Mouse (Mus musculus) C2C12 (cell line): ENCODE data around the gene Acsm5. TPM values are rescaled to one million over a fixed set of nuclear protein-coding genes. Genes with fewer than 3 reads are reported as not detected.

Source experiments
- H3K27me3 ChIP-seq: one replicate; pipeline ENCODE4 v1.6.1; 2011; ENCODE audit not compliant: control insufficient read depth, insufficient read depth, insufficient read length
- H3K36me3 ChIP-seq: one replicate; pipeline ENCODE4 v1.6.1; 2011; ENCODE audit not compliant: control insufficient read depth, insufficient read depth
- H3K4me3 ChIP-seq: one replicate; pipeline ENCODE4 v1.5.1; 2011; ENCODE audit warnings: mild to moderate bottlenecking, control low read depth; ENCODE audit not compliant: poor library complexity, insufficient read depth, severe bottlenecking
- H3K79me2 ChIP-seq: one replicate; pipeline ENCODE4 v1.6.1; 2011; ENCODE audit not compliant: control insufficient read depth, insufficient read depth
- H3K79me3 ChIP-seq: one replicate; pipeline ENCODE4 v1.6.1; 2011; ENCODE audit warnings: low read depth, control low read depth
- H3ac ChIP-seq: one replicate; pipeline ENCODE3; 2011; ENCODE audit warnings: low read depth; ENCODE audit not compliant: control insufficient read depth, insufficient read length
- CEBPB ChIP-seq: IDR thresholded peaks from one replicate; pipeline ENCODE4 v1.6.1; 2011; ENCODE audit warnings: low read depth, mild to moderate bottlenecking, control low read depth, moderate library complexity
- CTCF ChIP-seq: IDR thresholded peaks from one replicate; pipeline ENCODE4 v1.5.1; 2011; ENCODE audit not compliant: control insufficient read depth, insufficient read depth, insufficient read length
- FOSL1 ChIP-seq: IDR thresholded peaks from one replicate; pipeline ENCODE4 v1.8.0; 2011; ENCODE audit warnings: mild to moderate bottlenecking, low read length; ENCODE audit not compliant: poor library complexity, insufficient read depth, severe bottlenecking
- MAX ChIP-seq: IDR thresholded peaks from one replicate; pipeline ENCODE4 v1.6.1; 2011; ENCODE audit warnings: mild to moderate bottlenecking, control low read depth
- MYOD1 ChIP-seq: IDR thresholded peaks from one replicate; pipeline ENCODE4 v1.6.1; 2011; ENCODE audit warnings: low read depth; ENCODE audit not compliant: control insufficient read depth, insufficient read length
- MYOG ChIP-seq: IDR thresholded peaks from one replicate; pipeline ENCODE4 v1.6.1; 2011; ENCODE audit not compliant: control insufficient read depth, insufficient read length; ENCODE audit errors: extremely low read depth
- USF1 ChIP-seq: IDR thresholded peaks from one replicate; pipeline ENCODE4 v1.6.1; 2011; ENCODE audit warnings: low read depth, mild to moderate bottlenecking, control low read depth, moderate library complexity
- polyA plus RNA-seq: library from polyadenylated mRNA; unstranded; fragments of >200 nt; fragmentation: generic; extraction: Trizol; gene quantifications from one replicate; pipeline ENCODE4 v1.2.1, GENCODE M21; 2012; ENCODE audit warnings: missing spikeins

Gene Acsm5
- polyA plus RNA-seq, 1 experiment = not detected

GRCm38 (mm10) chr7:119511143-119511542 is 8.1 kb upstream of the Acsm5 start:
- H3K79me3 ChIP-seq = no peaks in the 10 kb centered on the region

GRCm38 (mm10) chr7:119513056-119513455 is 6.2 kb upstream of the Acsm5 start:
- H3K4me3 ChIP-seq = no peak overlapping the region
- no peaks in the 10 kb centered on the region for H3K27me3 ChIP-seq
- H3K79me3 ChIP-seq = no peaks in the 10 kb centered on the region
- H3K36me3 ChIP-seq = no peaks in the 10 kb centered on the region
- H3ac ChIP-seq = no peak overlapping the region
- TF ChIP-seq MYOG (no peak), CEBPB (no peak), CTCF (no peak), USF1 (no peak), FOSL1 (no peak), MYOD1 (no peak), MAX (no peak)
- H3K79me2 ChIP-seq = no peaks in the 10 kb centered on the region

More at GRCm38 (mm10) chr7:119511143-119511542, 8.1 kb upstream of the Acsm5 start:
- Histone ChIP-seq H3ac (no peak overlapping the region), H3K4me3 (no peak overlapping the region), H3K36me3 (no peaks in the 10 kb centered on the region), H3K79me2 (no peaks in the 10 kb centered on the region), H3K27me3 (no peaks in the 10 kb centered on the region)
- TF ChIP-seq MYOD1 = no peak
- TF ChIP-seq MAX = no peak
- TF ChIP-seq MYOG = no peak
- TF ChIP-seq CTCF = no peak

GRCm38 (mm10) chr7:119515492-119516271 is 3.6 kb upstream of the Acsm5 start:
- Histone ChIP-seq H3ac (no peak overlapping the region), H3K4me3 (no peak overlapping the region), H3K27me3 (no peaks in the 10 kb centered on the region), H3K79me3 (no peaks in the 10 kb centered on the region), H3K36me3 (no peaks in the 10 kb centered on the region), H3K79me2 (no peaks in the 10 kb centered on the region)
- TF ChIP-seq MYOD1 (no peak), CTCF (peak; percentile 21)

GRCm38 (mm10) chr7:119516272-119516558 is 3.0 kb upstream of the Acsm5 start:
- Histone ChIP-seq H3K4me3 (no peak overlapping the region), H3K79me2 (no peaks in the 10 kb centered on the region), H3K27me3 (no peaks in the 10 kb centered on the region), H3K36me3 (no peaks in the 10 kb centered on the region), H3K79me3 (no peaks in the 10 kb centered on the region), H3ac (no peak overlapping the region)
- no peak for TF ChIP-seq MYOD1
- no peak for TF ChIP-seq CTCF
- no peak for TF ChIP-seq MAX
- no peak for TF ChIP-seq USF1
- TF ChIP-seq MYOG = no peak
- no peak for TF ChIP-seq FOSL1
- no peak for TF ChIP-seq CEBPB

- no peak overlapping the region for H3K4me3 ChIP-seq
- H3K79me3 ChIP-seq = no peaks in the 10 kb centered on the region
- no peak overlapping the region for H3ac ChIP-seq
- TF ChIP-seq CEBPB (no peak), FOSL1 (no peak), MYOG (no peak), MAX (no peak), USF1 (no peak), CTCF (no peak), MYOD1 (no peak)
- H3K27me3 ChIP-seq = no peaks in the 10 kb centered on the region
- H3K36me3 ChIP-seq = no peaks in the 10 kb centered on the region
- H3K79me2 ChIP-seq = no peaks in the 10 kb centered on the region
Observed at GRCm38 (mm10) chr7:119519654-119520053, 391 bp downstream of the Acsm5 start.

GRCm38 (mm10) chr7:119521816-119522215 is 2.6 kb downstream of the Acsm5 start:
- H3K79me2 ChIP-seq = no peaks in the 10 kb centered on the region
- no peak overlapping the region for H3K4me3 ChIP-seq
- no peaks in the 10 kb centered on the region for H3K79me3 ChIP-seq
- no peaks in the 10 kb centered on the region for H3K36me3 ChIP-seq
- no peaks in the 10 kb centered on the region for H3K27me3 ChIP-seq
- TF ChIP-seq USF1 = no peak
- TF ChIP-seq CTCF = no peak
- no peak for TF ChIP-seq MYOG
- TF ChIP-seq CEBPB = no peak
- TF ChIP-seq MAX = no peak
- TF ChIP-seq MYOD1 = no peak
- no peak for TF ChIP-seq FOSL1
- H3ac ChIP-seq = no peak overlapping the region
